Mouse (Mus musculus): ENCODE results near the gene Coq5. TPM values are rescaled to one million over a fixed set of nuclear protein-coding genes. Genes with fewer than 3 reads are reported as not detected.
"Not testable (repeated sequence)": the region's sequence is repeated elsewhere in the genome, so short reads cannot be mapped to it uniquely, and the experiment has no call there.

Gene Coq5
- total RNA-seq, 2 experiments from 2014 or later: 39.9 to 41.9 TPM

DNA sequence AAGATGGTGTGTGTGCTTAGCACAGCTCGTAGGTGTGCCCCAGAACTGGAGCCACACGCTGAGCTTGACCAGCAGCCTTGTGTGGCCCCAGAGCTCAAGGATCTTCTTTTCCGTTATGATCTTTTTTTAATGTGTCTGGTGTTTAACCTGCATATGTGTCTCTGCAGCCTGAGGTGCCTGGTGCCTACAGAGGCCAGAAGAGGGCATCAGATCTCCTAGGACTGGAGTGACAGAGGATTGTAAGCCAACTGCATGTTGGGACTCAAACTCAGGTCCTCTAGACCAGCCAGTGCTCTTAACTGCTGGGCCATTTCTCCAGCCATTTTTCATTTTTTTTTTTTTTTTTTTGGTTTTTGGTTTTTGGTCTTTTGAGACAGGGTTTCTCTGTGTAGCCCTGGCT, 5.3 kb downstream of the Coq5 start:
- TF ChIP-seq CTCF (IDR thresholded peaks at IDR 0.05): peak; percentile 21
- Histone ChIP-seq H3K4me3 (no peak overlapping the region), H3K27ac (no peak overlapping the region)
- intact Hi-C loops (cut with DNase I): no loop called here
- DNase-seq (ENCODE audit: extremely low spot score in 1 of 2, low spot score in 2 of 2): no peak

- peak; percentile 16 for TF ChIP-seq CTCF (IDR thresholded peaks at IDR 0.05)
- no peak overlapping the region for H3K27ac ChIP-seq
- no peak for DNase-seq (ENCODE audit: extremely low spot score in 1 of 2, low spot score in 2 of 2)
- intact Hi-C loops (cut with DNase I): no loop called here
- H3K4me3 ChIP-seq: no peak overlapping the region
These were observed 14.7 kb downstream of the Coq5 start for GRCm38 (mm10) chr5:115294173-115294572.

DNA sequence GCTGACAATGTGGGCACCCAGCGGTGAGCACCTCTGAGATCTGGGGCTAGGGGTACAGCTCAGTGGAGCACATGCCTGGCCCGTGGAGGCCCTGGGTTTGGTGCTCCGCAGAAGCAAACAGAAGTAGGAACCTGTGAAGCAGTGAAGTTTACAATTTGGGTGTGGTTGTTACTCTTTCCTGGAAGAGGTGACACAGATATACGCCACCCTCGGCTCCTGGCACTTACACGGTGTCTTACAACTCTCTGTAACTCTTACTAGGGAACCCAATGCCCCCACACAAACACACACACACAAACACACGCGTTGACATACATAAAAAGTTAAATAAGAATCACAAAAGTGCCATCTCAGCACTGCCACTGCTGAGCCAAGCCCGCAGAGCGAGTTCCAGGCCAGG, 16.9 kb downstream of the Coq5 start:
- no peak for DNase-seq (ENCODE audit: extremely low spot score in 1 of 2, low spot score in 2 of 2)
- TF ChIP-seq CTCF (IDR thresholded peaks at IDR 0.05): no peak
- no peak overlapping the region for H3K27ac ChIP-seq
- intact Hi-C loops (cut with DNase I): loop anchor here (2.0 kb wide), 1 partner anchor 14 kb away; no protein-coding TSS in a partner anchor
- no peak overlapping the region for H3K4me3 ChIP-seq

GRCm38 (mm10) chr5:115300035-115300744, 20.7 kb downstream of the Coq5 start:
- intact Hi-C loops (cut with DNase I): loop anchor here (1.0 to 2.0 kb wide), 4 partner anchors 19 to 49 kb away; partner anchors contain the start of genes Cox6a1, Gatc, Srsf9 and Triap1
- H3K27ac ChIP-seq: peak overlapping the region; percentile 94
- TF ChIP-seq CTCF (IDR thresholded peaks at IDR 0.05): peak; percentile 29

DNA sequence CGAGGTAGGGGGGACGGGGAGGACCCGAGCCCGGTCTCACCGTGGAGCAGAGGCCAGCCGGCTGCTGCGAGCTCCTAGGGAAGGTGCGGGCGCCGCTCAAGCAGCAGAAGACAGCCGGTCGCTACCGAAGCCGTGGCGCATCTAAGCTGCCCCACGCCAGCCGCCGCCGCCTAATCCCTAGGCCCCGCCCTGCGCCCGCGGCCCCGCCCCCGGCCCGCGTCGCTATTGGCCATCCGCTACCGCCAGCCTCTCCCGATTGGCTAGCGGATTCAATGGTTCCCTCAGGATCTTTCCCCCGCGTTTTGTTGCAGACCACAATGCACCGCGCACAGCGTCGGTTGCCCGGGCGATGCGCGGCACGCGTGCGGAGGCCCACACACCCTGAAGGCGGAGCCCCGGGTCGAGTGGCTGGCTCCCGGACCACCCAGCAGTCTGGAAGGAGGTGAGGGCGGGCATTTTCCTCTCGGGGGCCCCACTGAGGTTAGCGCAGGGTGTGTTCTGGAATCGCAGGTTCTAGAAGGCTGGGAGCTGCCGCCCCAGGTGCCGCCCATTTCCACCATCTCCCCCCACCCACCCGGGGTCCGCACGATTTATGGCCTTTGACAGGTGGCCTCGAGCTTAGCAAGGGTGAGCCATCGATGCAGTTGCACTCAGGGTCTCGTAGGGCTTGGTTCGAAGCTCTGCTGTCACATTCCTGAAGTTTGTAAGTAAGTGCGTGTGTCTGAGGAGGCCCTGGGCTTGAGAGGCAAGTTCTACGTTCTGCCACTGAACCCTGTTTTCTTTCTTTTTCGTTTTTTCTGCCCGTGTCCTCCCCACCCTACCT, 21.5 kb downstream of the Coq5 start, which contains the start of gene Dynll1:
Dynll1 (minus strand) TSS at position 208 of the 823 bp plus-strand sequence.
- no peak for TF ChIP-seq CTCF (IDR thresholded peaks at IDR 0.05)
- peak within 1 kb of the TSS; percentile 94 for H3K4me3 ChIP-seq
- H3K27ac ChIP-seq: peak within 1 kb of the TSS; percentile 94
- peak; percentile 100 for DNase-seq (ENCODE audit: extremely low spot score in 1 of 2, low spot score in 2 of 2)
- intact Hi-C loops (cut with DNase I): loop anchor here (1.0 to 2.0 kb wide), 4 partner anchors 18 to 48 kb away; partner anchors contain the start of genes Cox6a1, Gatc, Srsf9 and Triap1

More at GRCm38 (mm10) chr5:115300035-115300744, 20.7 kb downstream of the Coq5 start:
- peak; percentile 56 to 65 for DNase-seq (ENCODE audit: extremely low spot score in 1 of 2, low spot score in 2 of 2)
- peak overlapping the region; percentile 94 for H3K4me3 ChIP-seq

DNA sequence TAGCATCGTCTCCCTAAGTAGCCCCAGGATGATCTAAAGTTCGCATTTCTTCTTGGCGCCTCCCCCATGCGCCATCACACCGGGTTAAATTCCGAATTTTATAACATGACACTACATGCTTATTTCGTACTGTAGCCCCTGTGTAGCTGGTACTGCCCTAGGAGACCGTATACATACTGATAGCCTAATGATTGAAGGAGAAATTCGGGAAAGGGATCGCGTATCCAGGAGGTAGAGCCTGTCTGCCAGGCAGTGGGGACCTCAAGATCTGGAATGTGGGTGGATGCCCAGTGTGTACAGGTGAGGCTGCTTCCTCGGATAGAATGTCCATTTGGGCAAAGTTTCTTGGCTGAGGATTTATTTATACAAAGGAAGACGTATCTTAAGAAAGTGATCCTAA, 22.1 kb downstream of the Coq5 start:
- intact Hi-C loops (cut with DNase I): loop anchor here (2.0 kb wide), 2 partner anchors 39 to 47 kb away; partner anchors contain the start of genes Cox6a1, Gatc and Triap1
- DNase-seq (ENCODE audit: extremely low spot score in 1 of 2, low spot score in 2 of 2): no peak
- Histone ChIP-seq H3K27ac (peak overlapping the region; percentile 84), H3K4me3 (peak overlapping the region; percentile 94)
- TF ChIP-seq CTCF (IDR thresholded peaks at IDR 0.05): no peak

- H3K4me3 ChIP-seq; H3K27ac ChIP-seq; DNase-seq (ENCODE audit: extremely low spot score in 1 of 2, low spot score in 2 of 2); intact Hi-C loops (cut with DNase I): not testable (repeated sequence)
These were observed 22.7 kb downstream of the Coq5 start for GRCm38 (mm10) chr5:115302190-115302589.

DNA sequence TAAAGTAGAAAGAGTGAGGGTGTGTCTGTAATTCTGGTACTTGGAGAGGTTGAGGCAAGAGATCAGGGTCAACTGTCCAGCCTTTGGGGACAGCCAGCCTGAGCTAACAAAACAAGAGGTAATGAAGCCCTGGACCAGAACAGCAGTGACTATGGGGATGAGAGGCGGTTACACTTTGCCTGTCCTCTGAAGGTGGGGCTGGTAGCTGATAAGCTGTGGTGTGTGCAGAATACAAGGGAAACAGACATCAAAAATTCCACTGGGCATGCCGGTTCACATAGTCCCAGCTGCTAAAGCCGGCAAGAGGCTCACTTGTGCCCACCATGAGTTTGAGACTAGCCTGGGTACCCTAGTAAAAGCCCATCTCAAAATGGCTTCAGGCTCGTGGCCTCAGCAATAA, 32.9 kb downstream of the Coq5 start:
- Histone ChIP-seq H3K4me3 (no peak overlapping the region), H3K27ac (no peak overlapping the region)
- no peak for TF ChIP-seq CTCF (IDR thresholded peaks at IDR 0.05)
- intact Hi-C loops (cut with DNase I): no loop called here
- DNase-seq (ENCODE audit: extremely low spot score in 1 of 2, low spot score in 2 of 2): no peak

GRCm38 (mm10) chr5:115312816-115313667, 33.6 kb downstream of the Coq5 start:
- TF ChIP-seq CTCF (IDR thresholded peaks at IDR 0.05): no peak
- H3K27ac ChIP-seq: no peak overlapping the region
- intact Hi-C loops (cut with DNase I): no loop called here
- no peak overlapping the region for H3K4me3 ChIP-seq
- DNase-seq (ENCODE audit: extremely low spot score in 1 of 2, low spot score in 2 of 2): no peak

DNA sequence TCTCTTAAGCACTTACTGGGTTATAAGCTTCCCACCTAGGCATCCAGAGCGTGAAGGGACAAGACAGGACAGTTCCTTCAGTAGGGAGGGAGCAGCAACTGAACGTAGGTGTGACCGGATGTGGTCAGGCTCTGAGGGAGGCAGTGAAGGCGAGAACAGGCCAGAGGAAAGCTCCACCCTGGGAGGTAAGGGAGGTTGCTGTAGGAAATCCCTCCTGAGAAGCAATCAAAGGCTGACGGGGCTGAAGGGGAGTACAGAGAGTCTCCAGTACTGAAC, 34.1 kb downstream of the Coq5 start:
- Histone ChIP-seq H3K27ac (no peak overlapping the region), H3K4me3 (no peak overlapping the region)
- intact Hi-C loops (cut with DNase I): no loop called here
- no peak for DNase-seq (ENCODE audit: extremely low spot score in 1 of 2, low spot score in 2 of 2)
- no peak for TF ChIP-seq CTCF (IDR thresholded peaks at IDR 0.05)

DNA sequence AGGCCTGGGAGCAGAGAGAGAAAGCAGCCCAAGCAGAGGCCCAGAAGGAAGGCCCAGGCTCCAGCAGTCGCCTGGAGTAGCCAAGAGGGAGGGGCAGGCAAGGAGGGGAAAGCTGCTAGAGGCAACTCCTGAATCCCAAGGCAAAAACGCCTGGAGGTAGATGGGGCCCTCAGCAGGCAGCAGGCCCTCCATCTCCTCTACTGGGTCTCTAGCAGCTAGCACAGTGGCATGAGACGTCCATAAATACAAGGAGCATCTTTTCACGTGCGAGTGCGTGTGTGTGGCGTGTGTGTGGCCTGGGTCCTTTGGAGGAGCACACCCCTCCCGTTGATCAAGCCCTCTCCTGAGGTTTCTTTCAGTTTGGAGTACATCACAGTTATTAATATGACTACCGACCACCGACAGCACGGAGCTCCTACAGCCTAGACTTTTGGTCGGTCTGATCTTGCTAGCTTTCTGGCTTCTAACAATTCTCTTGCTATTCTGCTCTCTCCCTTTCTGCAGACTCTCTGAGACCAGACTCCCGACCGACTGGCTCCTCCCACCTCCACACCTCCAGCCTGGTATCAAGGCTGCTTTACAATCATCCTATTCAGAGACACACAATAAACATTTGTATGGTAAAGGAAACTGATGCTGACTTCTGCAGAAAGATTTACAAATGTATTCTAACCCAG, 37.6 kb downstream of the Coq5 start:
- no peak for TF ChIP-seq CTCF (IDR thresholded peaks at IDR 0.05)
- no peak for DNase-seq (ENCODE audit: extremely low spot score in 1 of 2, low spot score in 2 of 2)
- Histone ChIP-seq H3K27ac (peak overlapping the region; percentile 85), H3K4me3 (no peak overlapping the region)
- intact Hi-C loops (cut with DNase I): no loop called here
